Mouse (Mus musculus) urinary bladder, postnatal 36 days (tissue): ENCODE measurements around the gene Cnot3.
A peak's percentile ranks its signal among the peaks of the same experiment; 100 is the strongest.
"Not testable (repeated sequence)": the region's sequence is repeated elsewhere in the genome, so short reads cannot be mapped to it uniquely, and the experiment has no call there.

Experiments used
- DNase-seq, 2 experiments: peaks; one replicate each; pipeline ENCODE4 v3.0.0; 2022; ENCODE audit warnings: low spot score in 2 of 2, mixed read lengths in 1 of 2

The Cnot3 gene

GRCm38 (mm10) chr7:3646641-3647040, 1.6 kb downstream of the Cnot3 start:
- DNase-seq: no peak

GRCm38 (mm10) chr7:3656966-3657365, 11.9 kb downstream of the Cnot3 start:
- no peak for DNase-seq

DNA sequence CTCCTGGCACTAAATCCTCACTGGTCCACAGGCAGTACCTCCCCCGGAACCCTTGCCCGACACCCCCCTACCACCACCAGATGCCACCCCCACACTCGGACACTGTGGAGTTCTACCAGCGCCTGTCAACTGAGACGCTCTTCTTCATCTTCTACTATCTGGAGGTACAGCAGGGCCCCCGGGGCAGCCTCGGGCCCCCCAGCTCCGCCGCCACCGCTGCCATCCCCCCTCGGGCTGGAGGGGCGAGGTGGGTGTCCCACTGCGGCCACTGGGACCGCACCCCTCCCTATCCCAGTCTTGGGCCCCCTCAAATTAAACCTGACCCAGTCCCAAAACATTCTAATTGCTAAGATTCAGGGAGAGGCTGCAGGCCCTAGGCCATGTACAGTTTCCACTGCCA, 13.5 kb downstream of the Cnot3 start:
- DNase-seq: no peak

DNA sequence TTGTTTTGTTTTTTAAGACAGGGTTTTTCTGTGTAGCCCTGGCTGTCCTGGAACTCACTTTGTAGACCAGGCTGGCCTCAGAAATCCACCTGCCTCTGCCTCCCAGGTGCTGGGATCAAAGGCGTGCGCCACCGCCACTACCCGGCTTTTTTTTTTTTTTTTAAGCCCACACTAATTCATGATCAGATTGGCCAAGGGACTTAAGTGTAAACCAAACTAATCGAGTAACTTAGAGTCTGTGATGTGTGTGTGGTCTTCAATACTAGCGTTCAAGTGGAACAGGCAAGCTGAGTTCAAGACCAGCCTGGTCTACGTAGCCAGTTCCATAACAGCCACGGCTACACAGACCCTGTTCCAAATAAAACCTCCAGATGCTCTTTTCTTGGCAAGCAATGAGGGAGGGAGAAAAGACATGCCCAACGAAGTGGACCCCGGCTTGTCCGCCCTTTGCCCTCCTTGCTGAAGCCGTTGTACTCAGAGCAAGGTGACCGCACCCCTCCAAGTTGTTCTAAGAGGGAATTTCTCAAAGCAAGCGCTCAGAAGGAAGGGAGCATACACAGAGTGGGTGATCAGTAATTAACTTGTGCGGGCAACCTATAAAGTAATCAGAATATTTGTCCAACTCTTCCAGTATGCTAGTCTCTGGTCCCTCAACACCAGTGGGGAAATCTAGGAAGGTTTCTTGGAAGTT, 19.6 kb downstream of the Cnot3 start:
- peak in 1 of 2 experiments; percentile 22 for DNase-seq

DNA sequence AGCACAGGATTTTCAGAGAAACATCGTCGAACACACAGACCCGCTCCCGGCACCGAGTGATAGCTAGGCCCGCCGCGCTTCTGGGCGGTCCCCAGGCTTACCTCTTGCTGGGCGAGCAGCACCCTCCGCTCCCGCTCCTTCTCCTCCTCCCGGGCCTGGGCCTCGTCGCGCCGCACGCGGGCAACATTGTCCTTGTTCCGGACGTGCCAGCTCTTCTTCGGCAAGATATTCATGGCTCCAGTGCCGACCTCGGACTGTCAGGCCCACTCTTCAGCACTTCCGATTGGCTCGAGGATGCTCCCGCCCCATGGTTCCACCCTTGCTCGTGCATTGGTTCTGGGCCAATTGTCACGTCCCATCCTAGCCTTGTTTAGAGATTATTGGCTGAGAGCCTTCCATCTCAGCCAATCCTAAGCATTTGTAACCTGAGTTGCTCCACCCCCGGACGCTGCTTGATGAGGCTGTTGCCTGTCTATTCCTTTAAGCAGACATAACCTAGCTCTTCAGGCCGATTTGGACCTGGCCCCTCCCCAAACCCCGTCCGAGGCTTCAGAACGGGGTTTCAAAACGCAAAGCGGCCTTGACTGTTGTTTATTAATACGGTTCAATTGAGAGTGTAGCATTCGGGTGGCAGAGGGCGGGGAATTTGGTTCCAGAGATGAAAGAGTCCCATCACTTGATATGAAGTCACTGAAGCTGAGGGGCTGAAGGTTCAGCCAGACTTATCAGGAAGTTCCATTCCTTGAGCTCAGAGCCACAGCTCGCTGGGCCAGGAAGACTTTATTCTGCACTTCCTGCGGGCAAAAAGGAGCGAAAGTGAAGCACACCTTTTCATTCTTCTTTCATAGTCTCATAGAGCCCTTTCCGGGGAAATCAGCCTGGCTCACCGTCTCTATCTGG, 20.4 kb downstream of the Cnot3 start, which contains the start of gene Leng1:
Leng1 (minus strand) TSS at position 626 of the 900 bp plus-strand sequence.
- peak; percentile 97 for DNase-seq

GRCm38 (mm10) chr7:3666921-3667391, 21.9 kb downstream of the Cnot3 start:
- DNase-seq: no peak

GRCm38 (mm10) chr7:3674507-3675227, 29.6 kb downstream of the Cnot3 start:
- peak; percentile 60 to 80 for DNase-seq

DNA sequence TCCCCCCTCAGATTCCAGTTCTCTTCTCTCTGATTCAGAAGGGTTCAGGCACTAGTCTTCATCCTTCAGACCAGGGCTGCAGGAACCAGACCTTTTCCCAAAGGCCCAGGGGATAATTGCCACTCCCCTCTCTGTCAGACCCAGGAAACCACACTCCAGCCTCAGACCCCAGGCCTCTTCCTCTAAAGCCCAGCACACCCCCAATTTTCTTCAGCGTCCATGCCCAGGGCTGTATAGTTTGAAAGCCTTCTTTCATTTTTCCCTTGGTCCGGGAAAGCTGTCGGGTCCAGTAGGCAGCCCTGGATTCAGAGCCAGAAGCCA, 30.1 kb downstream of the Cnot3 start:
- no peak for DNase-seq

DNA sequence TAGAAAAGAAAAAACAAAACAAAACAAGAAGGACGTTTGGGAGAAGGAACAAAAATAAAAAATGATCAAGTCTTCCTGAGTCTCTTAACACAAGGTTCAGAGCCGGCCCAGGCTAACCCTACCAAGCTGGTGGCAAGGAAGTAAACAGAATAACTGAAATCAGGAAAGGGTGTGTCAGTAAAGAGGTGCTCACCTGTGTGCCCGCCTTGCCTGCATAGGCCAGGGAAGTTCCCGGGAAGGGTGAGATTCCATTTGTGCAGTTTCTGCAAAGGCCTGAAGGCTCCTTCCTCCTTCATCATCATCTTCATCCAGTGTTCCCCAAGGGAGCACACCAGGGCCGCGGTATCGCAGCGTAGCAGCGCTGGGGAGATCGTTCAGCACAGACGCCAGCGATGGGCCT, 31.3 kb downstream of the Cnot3 start:
- no peak for DNase-seq

DNA sequence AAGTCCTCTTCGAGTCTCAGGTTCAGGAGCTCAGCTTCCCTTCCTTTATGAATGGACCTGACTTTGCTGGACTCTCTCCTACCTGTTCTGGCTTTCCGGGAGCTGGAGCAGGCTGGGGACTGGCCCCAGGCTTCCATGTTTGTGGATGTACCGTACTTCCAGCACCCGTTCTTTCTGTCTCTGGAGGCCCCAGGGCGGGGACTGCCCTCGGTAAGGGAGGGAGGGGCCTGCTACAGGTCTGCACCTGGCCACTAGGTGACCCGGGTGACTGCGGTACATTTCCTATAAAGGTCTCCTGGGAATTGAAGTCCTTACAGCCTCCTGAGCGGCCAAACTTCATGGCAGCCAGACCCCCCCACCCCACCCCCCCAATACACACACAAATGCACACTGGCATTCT, 32.3 kb downstream of the Cnot3 start, which contains the start of gene Tmc4:
Tmc4 (minus strand) TSS at position 212 of the 400 bp plus-strand sequence.
- peak; percentile 48 to 56 for DNase-seq

- no peak for DNase-seq
These were observed 39.0 kb downstream of the Cnot3 start for GRCm38 (mm10) chr7:3683908-3684550.

GRCm38 (mm10) chr7:3684698-3685097, 39.6 kb downstream of the Cnot3 start:
- no peak for DNase-seq

DNA sequence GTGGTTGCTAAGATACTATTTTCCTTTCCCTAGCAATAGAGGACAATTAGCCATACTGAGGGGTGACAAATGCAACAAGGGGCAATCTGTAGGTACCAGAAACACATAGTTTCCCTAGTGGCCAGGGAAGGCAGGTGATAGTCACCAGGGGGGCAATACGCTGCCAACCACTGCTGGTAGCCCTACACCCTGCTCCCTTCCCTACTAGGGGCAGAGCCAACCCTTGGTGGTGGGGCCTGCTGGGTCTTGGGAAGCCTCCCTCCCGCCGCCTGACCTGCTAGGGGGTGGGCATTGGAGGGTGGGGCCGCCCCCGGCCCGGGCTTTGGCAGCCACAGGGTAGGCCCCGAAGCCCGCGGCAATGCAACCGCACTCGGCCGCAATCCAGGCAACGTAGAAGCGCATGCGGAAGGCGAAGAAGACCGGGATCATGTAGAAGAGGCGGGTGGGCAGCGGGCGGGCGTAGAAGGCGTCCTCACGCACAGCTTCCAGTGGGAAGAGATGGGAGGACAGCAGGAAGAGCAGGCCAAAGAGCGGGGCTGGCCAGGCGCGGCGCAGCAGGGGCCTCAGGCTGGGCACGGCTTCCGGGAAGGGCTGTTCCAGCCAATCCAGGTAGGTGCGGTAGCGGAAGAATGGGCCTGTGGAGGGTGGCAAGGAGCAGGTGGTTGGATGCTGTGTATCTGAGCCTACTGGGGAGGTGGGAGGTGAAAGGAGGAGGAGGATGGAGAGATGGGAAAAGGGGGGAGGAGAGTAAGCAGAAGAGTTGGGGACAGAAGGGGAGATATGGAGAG, 40.5 kb downstream of the Cnot3 start:
- DNase-seq: no peak

GRCm38 (mm10) chr7:3691919-3692318, 46.9 kb downstream of the Cnot3 start:
- no peak for DNase-seq

DNA sequence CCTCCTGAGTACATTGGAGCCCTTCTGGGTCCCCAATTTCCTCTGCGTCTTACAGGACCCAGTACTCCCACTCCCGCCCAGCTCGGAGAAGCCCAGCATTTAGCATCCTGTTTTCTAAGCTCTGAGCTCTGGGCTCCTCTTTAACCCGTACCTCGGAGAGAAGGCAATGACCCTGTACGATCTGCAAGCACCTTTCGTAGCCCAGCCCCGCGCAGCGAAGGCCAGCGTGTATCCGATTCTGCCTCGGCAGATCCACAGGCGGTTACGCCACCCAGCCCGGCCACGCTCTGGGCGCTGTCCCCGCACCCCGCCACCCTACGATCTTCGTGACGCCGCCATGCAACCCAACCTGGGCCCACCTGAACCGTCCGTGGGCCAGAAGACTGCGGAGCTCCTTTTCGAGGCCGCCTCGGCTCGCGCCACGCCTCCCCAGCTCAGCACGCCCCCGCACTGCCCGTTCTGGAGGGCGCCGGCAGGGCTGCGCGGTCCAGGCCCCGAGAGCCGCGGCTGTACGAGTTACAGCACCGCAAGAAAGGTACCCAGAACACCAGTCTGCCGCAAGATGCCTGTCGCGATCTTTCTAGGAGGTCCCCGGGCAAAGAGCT, 47.4 kb downstream of the Cnot3 start, which contains the start of gene Tsen34:
Tsen34 (plus strand) TSS at position 482 of the 605 bp plus-strand sequence.
- no peak for DNase-seq

DNA sequence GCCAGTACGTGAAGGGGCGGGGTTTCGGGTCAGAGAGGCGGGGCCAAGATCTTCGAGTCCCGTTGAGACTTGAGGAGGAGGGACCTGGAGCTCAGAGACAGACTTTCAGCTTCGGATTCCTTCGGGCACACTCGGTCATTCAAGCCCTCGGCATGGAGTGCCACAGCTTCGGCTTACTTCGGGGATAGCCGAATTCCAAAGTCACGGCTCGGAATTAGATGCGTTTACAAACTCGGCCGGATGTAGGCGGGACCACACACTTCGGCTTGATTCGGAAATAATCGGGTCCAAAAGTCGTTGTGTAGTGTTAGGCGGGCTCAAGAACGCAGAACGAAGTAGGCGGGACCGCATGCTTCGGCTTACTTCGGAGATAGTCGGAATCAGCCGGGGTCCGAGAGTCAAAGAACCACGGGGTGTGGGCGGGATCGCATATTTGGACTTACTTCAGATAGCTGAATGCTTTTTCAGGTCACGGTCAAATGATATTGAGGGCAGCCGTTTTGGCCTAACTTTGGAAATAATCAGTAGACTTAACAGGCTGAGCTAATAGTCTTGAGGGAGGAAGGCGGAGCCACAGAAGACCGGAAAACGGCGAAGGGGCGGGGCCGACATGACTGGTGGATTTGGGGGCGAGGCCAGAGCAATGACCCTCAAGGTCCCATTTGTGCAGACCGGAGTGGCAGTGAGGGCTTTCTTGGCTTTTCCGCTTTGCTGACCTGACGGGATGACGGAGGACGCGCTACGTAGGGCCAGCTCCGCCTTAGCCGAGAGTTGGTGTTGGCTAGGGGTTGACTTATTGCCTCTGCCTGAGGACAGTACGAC, 48.1 kb downstream of the Cnot3 start, which contains the start of gene Mboat7:
Mboat7 (minus strand) TSS at position 537 of the 822 bp plus-strand sequence.
- peak; percentile 96 to 97 for DNase-seq

DNA sequence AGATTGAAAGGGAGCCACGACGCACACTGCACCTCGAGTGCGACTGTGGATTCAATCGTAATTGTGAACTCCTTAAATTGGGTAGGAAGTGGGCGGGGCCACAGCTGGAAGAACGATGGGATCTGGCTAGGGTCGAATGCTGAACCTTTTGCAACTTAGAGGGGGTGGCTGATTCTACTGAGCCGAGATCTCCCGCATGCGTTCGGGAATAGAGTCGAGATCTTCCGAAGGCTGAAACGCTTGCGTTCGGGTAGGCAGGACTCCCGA, 48.7 kb downstream of the Cnot3 start:
- DNase-seq: no peak

GRCm38 (mm10) chr7:3694076-3694948, 49.2 kb downstream of the Cnot3 start:
- peak; percentile 75 for DNase-seq

DNA sequence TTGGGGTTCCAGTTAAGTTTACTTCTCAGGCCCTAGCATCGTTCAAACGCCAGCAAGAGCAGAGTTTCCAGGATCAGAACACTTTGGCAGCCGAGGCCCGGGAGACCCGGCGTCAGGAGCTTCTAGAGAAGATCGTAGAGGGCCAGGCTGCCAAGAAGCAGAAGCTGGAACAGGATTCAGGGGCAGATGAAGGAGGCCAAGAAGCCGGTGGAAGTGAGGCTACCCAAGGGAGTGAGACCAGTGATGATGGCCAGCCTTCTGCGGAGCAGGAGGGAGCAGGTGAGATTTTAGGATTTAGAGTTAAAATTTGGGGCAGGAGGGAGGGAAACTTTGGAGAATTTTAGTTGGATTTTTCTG, 49.9 kb downstream of the Cnot3 start:
- not testable (repeated sequence) for DNase-seq
